Mouse (Mus musculus) embryonic stem cell, embryonic (primary cell): ENCODE data around the gene Hexim2.

Experiments
- CTCF ChIA-PET, 4 experiments: fragments of 300-600 bp in 2 of 4; fragments of 350-600 bp in 2 of 4; sonication (Branson Sonifier 250); formaldehyde crosslinking; loops; one replicate each; lab custom pipeline; 2022; ENCODE audit warnings: inconsistent platforms in 2 of 4; lab: Charles Lee
- POLR2A ChIA-PET, 4 experiments: fragments of 300-600 bp in 2 of 4; fragments of 350-600 bp in 2 of 4; sonication (Branson Sonifier 250); formaldehyde crosslinking; loops; one replicate each; lab custom pipeline; 2022; ENCODE audit warnings: antibody characterized with exemption in 4 of 4, inconsistent platforms in 1 of 4; lab: Charles Lee

Gene Hexim2

GRCm38 (mm10) chr11:103103621-103104020 lies 28.6 kb upstream of the Hexim2 start:
- ChIA-PET POLR2A (interaction anchor here (0.7 to 21.5 kb wide), 26 partner anchors 11 to 822 kb away, joined by 3 to 1644 read pairs (median 12); partner anchors contain the start of genes Hexim1 (in 4 of the 4) and Hexim2 (in 2 of the 4)), CTCF (interaction anchor here (0.6 to 5.8 kb wide), 18 partner anchors 8 to 281 kb away, joined by 3 to 87 read pairs (median 10); partner anchors contain the start of gene Hexim1 (in 1 of the 4))

- ChIA-PET POLR2A (interaction anchor here (0.8 to 21.5 kb wide), 19 partner anchors 10 to 84 kb away, joined by 3 to 1644 read pairs (median 18); partner anchors contain the start of genes Hexim1 (in 4 of the 4) and Hexim2 (in 3 of the 4)), CTCF (interaction anchor here in 3 of 4 experiments (0.9 to 5.8 kb wide), 7 partner anchors 11 to 89 kb away, joined by 3 to 87 read pairs (median 15); partner anchors contain the start of gene Hexim1 (in 1 of the 3))
Observed at GRCm38 (mm10) chr11:103104469-103104868, 27.8 kb upstream of the Hexim2 start.

- ChIA-PET POLR2A (interaction anchor here (0.9 to 21.5 kb wide), 16 partner anchors 9 to 213 kb away, joined by 3 to 1644 read pairs (median 4); partner anchors contain the start of genes Hexim1 (in 4 of the 4) and Hexim2 (in 2 of the 4)), CTCF (interaction anchor here in 2 of 4 experiments (0.6 to 5.8 kb wide), 7 partner anchors 8 to 227 kb away, joined by 3 to 80 read pairs (median 4); partner anchors contain the start of gene Hexim1 (in 1 of the 2))
Observed at GRCm38 (mm10) chr11:103105180-103105725, 27.0 kb upstream of the Hexim2 start.

GRCm38 (mm10) chr11:103105810-103106209 lies 26.4 kb upstream of the Hexim2 start:
- POLR2A ChIA-PET = interaction anchor here (0.6 to 21.5 kb wide), 16 partner anchors 9 to 213 kb away, joined by 3 to 1644 read pairs (median 4); partner anchors contain the start of genes Hexim1 (in 4 of the 4) and Hexim2 (in 2 of the 4)
- CTCF ChIA-PET = interaction anchor here in 2 of 4 experiments (0.7 to 5.8 kb wide), 6 partner anchors 8 to 227 kb away, joined by 3 to 80 read pairs (median 4); partner anchors contain the start of gene Hexim1 (in 2 of the 2)

GRCm38 (mm10) chr11:103106386-103106785 lies 25.8 kb upstream of the Hexim2 start:
- ChIA-PET POLR2A (interaction anchor here (0.6 to 21.5 kb wide), 14 partner anchors 8 to 214 kb away, joined by 3 to 1644 read pairs (median 6); partner anchors contain the start of genes Hexim1 (in 4 of the 4) and Hexim2 (in 2 of the 4)), CTCF (interaction anchor here in 3 of 4 experiments (0.6 to 2.0 kb wide), 4 partner anchors 9 to 52 kb away, joined by 3 to 8 read pairs (median 4); partner anchors contain the start of gene Hexim1 (in 2 of the 3))

- CTCF ChIA-PET = interaction anchor here (0.6 to 2.9 kb wide), 14 partner anchors 9 to 337 kb away, joined by 3 to 46 read pairs (median 6); partner anchors contain the start of genes Acbd4 (in 1 of the 4), Kif18b (in 1 of the 4) and Plcd3 (in 1 of the 4)
- POLR2A ChIA-PET = interaction anchor here (0.6 to 21.5 kb wide), 37 partner anchors 7 to 1178 kb away, joined by 3 to 2603 read pairs (median 4); partner anchors contain the start of genes Acbd4 (in 3 of the 4), Hexim2 (in 3 of the 4), Plcd3 (in 3 of the 4) and C1ql1 (in 1 of the 4)
Observed at GRCm38 (mm10) chr11:103111301-103111700, 20.9 kb upstream of the Hexim2 start.

- ChIA-PET POLR2A (interaction anchor here (0.6 to 21.5 kb wide), 52 partner anchors 8 to 1178 kb away, joined by 3 to 2603 read pairs (median 4); partner anchors contain the start of genes Hexim2 (in 4 of the 4), Acbd4 (in 3 of the 4), Plcd3 (in 3 of the 4) and C1ql1 (in 1 of the 4)), CTCF (interaction anchor here (0.5 to 2.9 kb wide), 17 partner anchors 9 to 338 kb away, joined by 3 to 46 read pairs (median 4); partner anchors contain the start of genes Acbd4 (in 1 of the 4), Hexim2 (in 1 of the 4), Kif18b (in 1 of the 4) and Plcd3 (in 1 of the 4))
Observed at GRCm38 (mm10) chr11:103111881-103112551, 20.2 kb upstream of the Hexim2 start.

GRCm38 (mm10) chr11:103112552-103112912 lies 19.7 kb upstream of the Hexim2 start:
- CTCF ChIA-PET = interaction anchor here (0.5 to 2.9 kb wide), 10 partner anchors 10 to 226 kb away, joined by 3 to 46 read pairs (median 6); partner anchors contain the start of genes Acbd4 (in 1 of the 4), Hexim2 (in 1 of the 4) and Plcd3 (in 1 of the 4)
- POLR2A ChIA-PET = interaction anchor here (0.7 to 21.5 kb wide), 39 partner anchors 9 to 1177 kb away, joined by 3 to 2603 read pairs (median 5); partner anchors contain the start of genes Hexim2 (in 4 of the 4), Acbd4 (in 3 of the 4), Plcd3 (in 3 of the 4) and Kif18b (in 1 of the 4)

GRCm38 (mm10) chr11:103113005-103113404 lies 19.2 kb upstream of the Hexim2 start:
- ChIA-PET POLR2A (interaction anchor here (0.7 to 21.5 kb wide), 27 partner anchors 9 to 1177 kb away, joined by 3 to 2603 read pairs (median 7); partner anchors contain the start of genes Hexim2 (in 4 of the 4), Acbd4 (in 3 of the 4), Plcd3 (in 3 of the 4) and Fmnl1 (in 1 of the 4)), CTCF (interaction anchor here (0.7 to 2.9 kb wide), 8 partner anchors 10 to 48 kb away, joined by 3 to 46 read pairs (median 6); partner anchors contain the start of genes Acbd4 (in 1 of the 4), Hexim2 (in 1 of the 4) and Plcd3 (in 1 of the 4))

- ChIA-PET CTCF (interaction anchor here in 3 of 4 experiments (0.7 to 4.5 kb wide), 7 partner anchors 11 to 123 kb away, joined by 3 to 68 read pairs (median 17); partner anchors contain the start of genes Acbd4 (in 2 of the 3), Hexim2 (in 2 of the 3) and Plcd3 (in 2 of the 3)), POLR2A (interaction anchor here (0.5 to 21.5 kb wide), 52 partner anchors 10 to 1486 kb away, joined by 3 to 2603 read pairs (median 10); partner anchors contain the start of genes Hexim2 (in 4 of the 4), Acbd4 (in 3 of the 4), Plcd3 (in 3 of the 4) and Ccdc103 (in 1 of the 4))
Observed at GRCm38 (mm10) chr11:103113771-103114170, 18.5 kb upstream of the Hexim2 start.

GRCm38 (mm10) chr11:103114270-103114943 lies 17.8 kb upstream of the Hexim2 start:
- CTCF ChIA-PET = interaction anchor here in 3 of 4 experiments (0.7 to 4.5 kb wide), 9 partner anchors 11 to 122 kb away, joined by 3 to 68 read pairs (median 13); partner anchors contain the start of genes Hexim2 (in 3 of the 3), Acbd4 (in 2 of the 3) and Plcd3 (in 2 of the 3)
- POLR2A ChIA-PET = interaction anchor here (0.5 to 21.5 kb wide), 106 partner anchors 10 to 1487 kb away, joined by 3 to 2603 read pairs (median 8); partner anchors contain the start of genes Acbd4 (in 4 of the 4), Hexim2 (in 4 of the 4), Plcd3 (in 4 of the 4) and Dcakd (in 3 of the 4)

- POLR2A ChIA-PET = interaction anchor here (0.5 to 21.5 kb wide), 302 partner anchors 8 to 1743 kb away, joined by 3 to 2603 read pairs (median 4); partner anchors contain the start of genes Acbd4 (in 4 of the 4), Hexim2 (in 4 of the 4), Plcd3 (in 4 of the 4) and Dcakd (in 3 of the 4)
- CTCF ChIA-PET = interaction anchor here (0.6 to 4.5 kb wide), 30 partner anchors 9 to 1175 kb away, joined by 3 to 68 read pairs (median 4); partner anchors contain the start of genes Acbd4 (in 3 of the 4), Hexim2 (in 3 of the 4), Plcd3 (in 3 of the 4) and Tmub2 (in 1 of the 4)
Observed at GRCm38 (mm10) chr11:103115163-103116007, 16.8 kb upstream of the Hexim2 start.

- POLR2A ChIA-PET = interaction anchor here (0.6 to 21.5 kb wide), 301 partner anchors 9 to 1937 kb away, joined by 3 to 2603 read pairs (median 4); partner anchors contain the start of genes Acbd4 (in 4 of the 4), Hexim2 (in 4 of the 4), Kif18b (in 4 of the 4) and Plcd3 (in 4 of the 4)
- CTCF ChIA-PET = interaction anchor here (0.6 to 4.5 kb wide), 30 partner anchors 10 to 1174 kb away, joined by 3 to 68 read pairs (median 4); partner anchors contain the start of genes Acbd4 (in 3 of the 4), Hexim2 (in 3 of the 4), Plcd3 (in 3 of the 4) and Tmub2 (in 1 of the 4)
Observed at GRCm38 (mm10) chr11:103116008-103116818, 16.0 kb upstream of the Hexim2 start, which contains the start of gene Hexim1. Gene Hexim1, plus strand, starts transcription at chr11:103116231.
